Mouse (Mus musculus) cerebellum, adult 2 months (tissue): ENCODE measurements around the gene Zmym4.

ENCODE experiments used
- CTCF ChIP-seq: fragments of 200-500 bp; IDR thresholded peaks from 2 replicates; pipeline ENCODE4 v1.5.1; 2011; ENCODE audit warnings: low read depth, mild to moderate bottlenecking, control low read depth, low read length, moderate library complexity, borderline replicate concordance; ENCODE audit not compliant: insufficient read depth
- POLR2A ChIP-seq: fragments of 200-500 bp; IDR thresholded peaks from 2 replicates; pipeline ENCODE4 v1.6.1; 2011; ENCODE audit warnings: low read length, control low read depth, borderline replicate concordance; ENCODE audit not compliant: insufficient read depth

DNA sequence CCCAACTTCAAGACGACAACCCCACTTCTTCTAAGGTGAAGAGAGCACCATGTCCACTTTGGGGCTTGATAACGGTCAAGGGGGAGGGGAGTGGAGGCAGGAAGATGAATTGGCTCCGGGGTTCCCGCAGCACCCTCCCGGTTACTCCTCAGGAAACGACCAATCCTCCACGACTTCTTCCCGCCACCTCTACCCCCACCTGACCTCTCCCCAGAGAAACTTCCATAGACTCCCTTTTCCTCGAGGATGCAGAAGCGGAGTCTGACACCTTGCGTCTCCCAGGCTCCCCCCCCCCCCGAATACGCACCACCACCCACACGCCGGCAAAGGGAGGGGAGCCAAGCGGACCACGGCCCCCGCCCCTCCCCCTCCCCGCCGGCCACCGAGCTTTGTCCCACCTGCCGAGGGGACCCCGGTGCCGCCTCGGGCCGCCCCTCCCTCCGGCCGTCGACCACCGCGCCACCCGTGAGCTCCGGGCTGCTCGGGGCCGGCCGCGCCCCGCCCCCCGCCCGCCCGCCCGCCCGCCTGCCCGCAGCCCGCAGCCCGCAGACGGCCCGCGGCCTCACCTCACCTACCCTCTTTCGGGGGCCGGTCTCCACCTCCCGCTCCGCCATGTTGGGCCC is 583 bp downstream of the Zmym4 start:
- TF ChIP-seq CTCF (no peak), POLR2A (no peak)
